Mouse (Mus musculus) kidney, embryonic 16.5 days (tissue): Measurements from ENCODE around the gene Rabac1. TPM values are rescaled to one million over a fixed set of nuclear protein-coding genes. Genes with fewer than 3 reads are reported as not detected.
A peak's percentile ranks its signal among the peaks of the same experiment; 100 is the strongest.

Source experiments
- ATAC-seq: fragments of 200-750 bp; cut with Nextera tagmentation; 2 replicates; pipeline ENCODE4 v1.8.0; 2017; ENCODE audit warnings: moderate TSS enrichment; ENCODE audit not compliant: low FRiP score, low TSS enrichment
- H3K27ac ChIP-seq: fragments of 300-500 bp; sonication (generic); 2 replicates; pipeline ENCODE4 v1.5.1; 2014; ENCODE audit warnings: low read length
- H3K27me3 ChIP-seq: fragments of 300-500 bp; sonication (generic); 2 replicates; pipeline ENCODE4 v1.6.1; 2014; ENCODE audit warnings: low read length, control low read depth, mixed read lengths; ENCODE audit not compliant: insufficient read depth
- H3K36me3 ChIP-seq: fragments of 300-500 bp; sonication (generic); 2 replicates; pipeline ENCODE4 v1.6.1; 2014; ENCODE audit warnings: low read length, control low read depth, mixed read lengths; ENCODE audit not compliant: insufficient read depth
- H3K4me1 ChIP-seq: fragments of 300-500 bp; sonication (generic); 2 replicates; pipeline ENCODE4 v1.6.1; 2014; ENCODE audit warnings: low read length, control low read depth, mixed read lengths; ENCODE audit not compliant: insufficient read depth
- H3K4me2 ChIP-seq: fragments of 300-500 bp; sonication (generic); replicated peaks from 2 replicates; pipeline ENCODE4 v1.6.1; 2014; ENCODE audit warnings: low read depth, low read length
- H3K4me3 ChIP-seq: fragments of 300-500 bp; sonication (generic); 2 replicates; pipeline ENCODE4 v1.5.1; 2014; ENCODE audit warnings: mild to moderate bottlenecking, low read length
- H3K9ac ChIP-seq: fragments of 300-500 bp; sonication (generic); replicated peaks from 2 replicates; pipeline ENCODE4 v1.6.1; 2014; ENCODE audit warnings: low read length
- H3K9me3 ChIP-seq: fragments of 300-500 bp; sonication (generic); 2 replicates; pipeline ENCODE4 v1.6.1; 2016; ENCODE audit warnings: low read length, control low read depth
- WGBS: fragments of 180-500 bp; shearing (Covaris S2); extraction: QIAGEN DNeasy Blood & Tissue Kit; methylation state at CpG from one replicate; pipeline ENCODE4 v1.1.7; 2014; 5-methylcytosine and 5-hydroxymethylcytosine counted together
- polyA plus RNA-seq: library from polyadenylated mRNA; unstranded; fragments of >200 nt; fragmentation: Nextera tagmentation; extraction: Ambion mirVana; gene quantifications from 2 replicates; pipeline ENCODE4 v1.2.1, GENCODE M21; 2015

Rabac1 gene
- polyA plus RNA-seq, 1 experiment from 2014 or later: 199 TPM

GRCm38 (mm10) chr7:25005421-25006065, 33.0 kb upstream of the Rabac1 start, which contains the start of gene Atp1a3:
TSS of gene Atp1a3 (minus strand) at chr7:25005958.
- no peaks in the 10 kb centered on the region for H3K9me3 ChIP-seq

GRCm38 (mm10) chr7:25004806-25005205, 32.3 kb upstream of the Rabac1 start:
- Histone ChIP-seq H3K4me3 (no peak overlapping the region), H3K4me2 (no peak overlapping the region), H3K27me3 (peaks cover 60% of the 10 kb centered on the region), H3K9ac (no peak overlapping the region), H3K9me3 (no peaks in the 10 kb centered on the region), H3K4me1 (peaks cover 5% of the 10 kb centered on the region; the same call in 1 of the 2 replicates), H3K36me3 (no peaks in the 10 kb centered on the region), H3K27ac (no peak overlapping the region)
- WGBS: 41% methylated on average over 7 of the region's 9 CpGs
- no peak for ATAC-seq

More at GRCm38 (mm10) chr7:25005421-25006065, 33.0 kb upstream of the Rabac1 start, which contains the start of gene Atp1a3:
- WGBS: under 1% methylated on average over 48 of the region's 54 CpGs
- H3K4me3 ChIP-seq: peak within 1 kb of the TSS; percentile 38
- peak; percentile 29; the same call in 1 of the 2 replicates for ATAC-seq
- H3K4me1 ChIP-seq: peaks cover 9% of the 10 kb centered on the region
- H3K4me2 ChIP-seq: peak within 1 kb of the TSS; percentile 56
- H3K9ac ChIP-seq: no peak within 1 kb of the TSS
- H3K36me3 ChIP-seq: no peaks in the 10 kb centered on the region
- H3K27ac ChIP-seq: no peak within 1 kb of the TSS
- H3K27me3 ChIP-seq: peaks cover 67% of the 10 kb centered on the region

DNA sequence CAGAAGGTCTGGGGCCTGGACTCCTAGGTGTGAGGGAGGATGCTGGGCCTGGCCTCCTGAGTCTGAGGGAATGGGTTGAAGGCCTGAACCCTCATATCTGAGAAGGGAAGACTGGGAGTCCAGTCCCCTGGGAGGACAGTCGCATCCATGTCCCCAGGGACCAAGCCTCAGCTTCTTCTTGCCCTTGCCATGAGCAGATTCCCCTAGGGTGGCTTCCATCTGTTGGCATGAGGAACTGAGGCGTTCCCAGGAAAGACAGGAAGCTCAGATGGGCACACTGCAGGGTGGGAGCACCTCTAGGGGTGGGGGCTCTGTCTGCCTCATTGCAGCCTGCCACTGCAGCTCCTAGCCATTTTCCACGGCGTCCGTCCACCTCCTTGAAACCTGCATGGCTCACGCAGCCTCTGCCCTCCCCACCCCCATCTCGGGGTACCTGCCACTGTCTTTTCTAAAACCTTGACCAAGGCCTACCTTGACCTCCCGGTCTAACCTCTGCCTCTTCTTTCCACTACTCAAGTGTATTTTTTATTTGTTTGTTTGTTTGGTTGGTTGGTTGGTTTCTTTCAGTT, 31.4 kb upstream of the Rabac1 start:
- 81% methylated on average over 8 of the region's 8 CpGs for WGBS
- peaks cover 51% of the 10 kb centered on the region for H3K27me3 ChIP-seq
- H3K27ac ChIP-seq: no peak overlapping the region
- ATAC-seq: no peak
- no peaks in the 10 kb centered on the region for H3K9me3 ChIP-seq
- no peak overlapping the region for H3K4me2 ChIP-seq
- H3K36me3 ChIP-seq: no peaks in the 10 kb centered on the region
- H3K4me1 ChIP-seq: peaks cover 5% of the 10 kb centered on the region; the same call in 1 of the 2 replicates
- H3K9ac ChIP-seq: no peak overlapping the region
- H3K4me3 ChIP-seq: no peak overlapping the region

- Histone ChIP-seq H3K27me3 (peaks cover 45% of the 10 kb centered on the region), H3K4me1 (peaks cover 5% of the 10 kb centered on the region; the same call in 1 of the 2 replicates), H3K4me3 (no peak overlapping the region), H3K9me3 (no peaks in the 10 kb centered on the region), H3K9ac (no peak overlapping the region), H3K4me2 (no peak overlapping the region), H3K27ac (no peak overlapping the region), H3K36me3 (no peaks in the 10 kb centered on the region)
- 41% methylated on average over 11 of the region's 11 CpGs for WGBS
- no peak for ATAC-seq
Observed at GRCm38 (mm10) chr7:25003291-25003690, 30.7 kb upstream of the Rabac1 start.

DNA sequence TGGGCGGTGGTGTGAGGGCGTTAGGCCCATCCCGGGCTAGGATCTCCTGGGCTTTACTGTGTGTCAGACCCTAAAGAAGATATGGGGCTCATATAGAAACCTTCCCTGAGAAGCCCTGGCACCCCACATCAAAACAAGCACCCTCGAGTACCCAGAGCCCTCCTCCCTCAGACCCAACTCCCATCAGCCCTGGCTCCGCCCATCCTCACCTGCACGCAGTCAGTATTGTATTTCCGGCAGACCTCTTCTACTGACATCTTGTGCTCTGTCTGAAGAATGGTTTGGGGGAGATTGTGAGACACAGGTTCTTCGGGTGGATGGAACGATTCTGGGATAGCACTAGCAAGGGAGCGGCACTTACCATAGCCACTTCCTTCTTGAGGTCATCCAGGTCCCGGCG, 28.2 kb upstream of the Rabac1 start:
- no peak for ATAC-seq
- H3K4me1 ChIP-seq: peaks cover 4% of the 10 kb centered on the region; the same call in 1 of the 2 replicates
- H3K9me3 ChIP-seq: no peaks in the 10 kb centered on the region
- no peak overlapping the region for H3K9ac ChIP-seq
- no peak overlapping the region for H3K27ac ChIP-seq
- H3K36me3 ChIP-seq: no peaks in the 10 kb centered on the region
- H3K4me3 ChIP-seq: no peak overlapping the region
- H3K4me2 ChIP-seq: no peak overlapping the region
- WGBS: 64% methylated on average over 12 of the region's 12 CpGs
- H3K27me3 ChIP-seq: peaks cover 19% of the 10 kb centered on the region

DNA sequence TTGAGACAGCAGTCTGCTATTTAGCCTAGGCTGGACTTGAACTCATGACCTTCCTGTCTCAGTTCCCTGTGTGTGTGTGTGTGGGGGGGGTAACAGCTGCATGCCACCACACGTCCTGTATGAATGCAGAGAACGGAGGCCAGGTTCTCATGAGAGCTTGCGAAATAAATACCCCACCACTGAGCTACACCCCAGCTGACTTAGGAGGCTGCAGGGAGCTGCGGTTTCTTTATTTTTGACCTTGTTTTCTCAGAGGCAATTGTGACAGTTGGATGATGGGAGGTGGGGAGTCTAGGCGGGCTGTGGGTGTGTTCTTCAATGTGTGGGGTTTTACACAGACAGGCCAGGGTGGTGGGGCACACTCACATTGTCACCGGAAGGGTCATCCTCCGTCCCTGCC, 27.7 kb upstream of the Rabac1 start:
- Histone ChIP-seq H3K27ac (no peak overlapping the region), H3K4me1 (no peaks in the 10 kb centered on the region), H3K9me3 (no peaks in the 10 kb centered on the region), H3K9ac (no peak overlapping the region), H3K4me3 (no peak overlapping the region), H3K4me2 (no peak overlapping the region), H3K36me3 (no peaks in the 10 kb centered on the region), H3K27me3 (peaks cover 14% of the 10 kb centered on the region)
- no peak for ATAC-seq
- WGBS: 75% methylated on average over 7 of the region's 7 CpGs

GRCm38 (mm10) chr7:24993081-24993480, 20.5 kb upstream of the Rabac1 start:
- Histone ChIP-seq H3K27ac (no peak overlapping the region), H3K4me2 (no peak overlapping the region), H3K4me1 (no peaks in the 10 kb centered on the region), H3K9me3 (no peaks in the 10 kb centered on the region), H3K9ac (no peak overlapping the region), H3K4me3 (no peak overlapping the region), H3K36me3 (no peaks in the 10 kb centered on the region), H3K27me3 (no peaks in the 10 kb centered on the region)
- no peak for ATAC-seq
- 66% methylated on average over 6 of the region's 6 CpGs for WGBS

DNA sequence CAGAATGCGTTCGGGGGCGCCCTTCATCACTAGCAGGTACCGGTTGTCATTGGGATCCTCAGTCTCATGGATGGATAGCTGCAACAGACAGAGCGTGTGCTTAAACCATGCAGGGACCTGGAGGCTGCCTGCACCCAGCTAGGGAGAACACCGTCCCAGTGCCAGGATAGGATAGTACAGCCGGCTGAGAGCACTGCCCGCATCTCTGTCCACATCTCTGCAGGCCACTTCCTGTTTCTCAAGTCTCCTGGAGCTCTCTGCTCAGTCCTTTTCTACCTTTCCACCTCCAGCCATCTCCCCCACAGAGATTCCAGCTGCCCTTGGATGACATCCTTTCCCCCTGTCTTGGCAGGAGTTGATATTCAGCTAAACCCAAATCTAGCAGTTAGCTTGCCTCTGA, 17.9 kb upstream of the Rabac1 start:
- ATAC-seq: no peak

DNA sequence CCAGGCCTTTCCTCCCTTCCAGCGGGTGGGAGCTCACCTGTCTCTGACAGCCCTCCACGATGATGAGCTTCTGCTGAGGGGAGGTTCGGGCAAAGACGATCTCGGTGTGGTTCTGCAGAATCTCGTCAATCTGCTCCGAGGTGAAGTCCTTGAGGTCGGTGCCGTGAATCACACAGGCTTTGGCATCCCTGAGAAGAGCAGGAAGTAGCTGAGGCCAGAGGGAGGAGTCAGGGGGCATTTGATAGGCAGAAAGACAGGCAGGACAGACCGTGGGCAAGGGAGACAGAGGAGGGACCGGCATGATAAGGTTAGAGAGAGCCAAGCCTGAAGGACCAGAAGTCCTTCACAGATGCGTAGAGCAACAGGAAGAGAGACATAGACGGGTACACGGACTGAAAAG, 15.4 kb upstream of the Rabac1 start:
- Histone ChIP-seq H3K4me3 (no peak overlapping the region), H3K4me2 (no peak overlapping the region), H3K9me3 (no peaks in the 10 kb centered on the region), H3K27ac (no peak overlapping the region), H3K9ac (no peak overlapping the region), H3K4me1 (no peaks in the 10 kb centered on the region), H3K36me3 (no peaks in the 10 kb centered on the region), H3K27me3 (no peaks in the 10 kb centered on the region)
- ATAC-seq: no peak
- WGBS: 84% methylated on average over 14 of the region's 14 CpGs

More for the DNA sequence above, 17.9 kb upstream of the Rabac1 start:
- H3K27ac ChIP-seq: no peak overlapping the region
- WGBS: 88% methylated on average over 8 of the region's 8 CpGs
- H3K4me3 ChIP-seq: no peak overlapping the region
- H3K9ac ChIP-seq: no peak overlapping the region
- H3K4me2 ChIP-seq: no peak overlapping the region
- no peaks in the 10 kb centered on the region for H3K27me3 ChIP-seq
- no peaks in the 10 kb centered on the region for H3K4me1 ChIP-seq
- no peaks in the 10 kb centered on the region for H3K36me3 ChIP-seq
- H3K9me3 ChIP-seq: no peaks in the 10 kb centered on the region

DNA sequence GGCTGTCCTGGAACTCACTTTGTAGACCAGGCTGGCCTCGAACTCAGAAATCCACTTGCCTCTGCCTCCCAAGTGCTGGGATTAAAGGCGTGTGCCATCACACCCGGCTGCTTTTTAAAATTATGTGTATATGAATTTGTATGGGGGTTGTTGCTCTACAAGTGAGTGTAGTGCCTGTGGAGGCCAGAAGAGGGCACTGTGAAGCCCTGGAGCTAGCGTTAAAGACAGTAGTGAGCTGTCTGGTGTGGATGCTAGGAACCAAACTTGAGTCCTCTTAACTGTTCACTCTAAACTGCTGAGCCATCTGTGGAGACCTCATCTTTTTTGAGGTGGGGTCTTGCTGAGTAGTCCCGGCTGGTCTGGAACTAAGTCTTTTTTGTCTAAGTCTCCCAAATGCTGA, 13.2 kb upstream of the Rabac1 start:
- no peak for ATAC-seq
- Histone ChIP-seq H3K4me1 (no peaks in the 10 kb centered on the region), H3K4me2 (no peak overlapping the region), H3K9me3 (no peaks in the 10 kb centered on the region), H3K27me3 (no peaks in the 10 kb centered on the region), H3K36me3 (no peaks in the 10 kb centered on the region), H3K27ac (no peak overlapping the region), H3K9ac (no peak overlapping the region), H3K4me3 (no peak overlapping the region)
- WGBS: 73% methylated on average over 5 of the region's 5 CpGs
